Mouse (Mus musculus): ENCODE measurements around the gene Six1.

Gene Six1

DNA sequence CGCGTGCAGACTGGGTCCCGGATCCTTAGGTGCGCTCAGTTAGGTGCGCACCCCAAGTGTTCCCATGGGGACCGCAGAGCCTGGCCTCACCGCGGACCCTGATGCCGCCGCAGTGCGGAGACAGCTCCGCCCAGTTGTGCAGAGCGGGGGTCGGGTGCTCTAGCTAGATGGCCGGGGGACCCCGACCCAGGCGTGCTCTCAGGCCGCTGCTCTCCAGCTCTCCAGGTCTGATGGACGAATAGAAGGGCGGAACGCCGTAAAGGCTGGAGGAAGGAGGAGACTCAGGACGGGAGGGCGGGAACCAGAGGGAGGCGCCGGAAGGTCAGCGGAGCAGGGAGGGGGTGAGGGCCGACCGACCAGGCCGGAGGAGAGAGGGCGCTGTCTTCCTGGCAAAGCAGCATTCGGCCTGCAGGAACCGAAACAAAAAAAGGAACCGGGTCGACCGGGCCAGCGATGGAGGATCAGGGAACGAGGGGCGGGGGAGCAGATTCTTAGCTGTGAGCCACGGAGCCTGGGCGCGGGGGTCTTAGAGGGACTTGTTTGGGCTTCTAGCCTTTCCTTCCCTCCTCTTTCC is at the start of gene Six1:
TSS of gene Six1 (minus strand) at position 220 of the 574 bp plus-strand sequence.
- WGBS, result under 1% methylated on average over 42 of the region's 42 CpGs

DNA sequence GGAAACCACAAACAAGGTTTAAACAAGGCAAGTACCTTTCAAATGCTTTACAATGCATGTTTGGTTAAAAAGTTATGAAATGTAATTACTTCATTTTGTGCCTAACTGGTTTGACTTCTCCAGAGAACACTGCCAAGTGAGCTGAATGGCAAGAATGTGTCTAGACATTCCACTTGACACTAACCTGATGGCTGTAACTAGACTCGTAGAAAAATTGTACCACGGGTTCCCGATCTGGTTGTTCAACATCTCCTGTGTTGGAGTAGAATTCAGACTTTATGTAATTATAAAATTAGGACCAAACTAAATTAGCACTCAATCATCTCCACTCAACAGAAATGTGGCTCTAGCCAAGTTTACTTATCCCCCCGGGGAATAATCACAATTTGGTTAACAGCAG is 44.9 kb upstream of the Six1 start:
- WGBS, result 94% methylated on average over 4 of the region's 4 CpGs

DNA sequence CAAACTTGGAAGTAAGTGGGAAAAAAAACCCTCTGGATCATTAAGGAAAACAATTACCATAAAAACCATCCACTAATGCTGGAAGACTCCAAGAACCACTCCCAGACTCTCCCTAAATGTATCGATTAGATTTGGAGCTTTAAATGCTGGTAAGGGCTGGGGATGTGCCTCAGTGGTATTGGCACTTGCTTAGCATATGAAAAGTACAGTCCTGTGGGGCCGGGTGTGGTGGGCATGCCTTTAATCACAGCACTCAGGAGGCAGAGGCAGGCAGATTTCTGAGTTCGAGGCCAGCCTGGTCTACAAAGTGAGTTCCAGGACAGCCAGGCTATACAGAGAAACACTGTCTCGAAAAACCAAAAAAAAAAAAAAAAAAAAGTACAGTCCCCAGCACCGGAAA is 42.5 kb upstream of the Six1 start:
- WGBS, result 87% methylated on average over 5 of the region's 5 CpGs

DNA sequence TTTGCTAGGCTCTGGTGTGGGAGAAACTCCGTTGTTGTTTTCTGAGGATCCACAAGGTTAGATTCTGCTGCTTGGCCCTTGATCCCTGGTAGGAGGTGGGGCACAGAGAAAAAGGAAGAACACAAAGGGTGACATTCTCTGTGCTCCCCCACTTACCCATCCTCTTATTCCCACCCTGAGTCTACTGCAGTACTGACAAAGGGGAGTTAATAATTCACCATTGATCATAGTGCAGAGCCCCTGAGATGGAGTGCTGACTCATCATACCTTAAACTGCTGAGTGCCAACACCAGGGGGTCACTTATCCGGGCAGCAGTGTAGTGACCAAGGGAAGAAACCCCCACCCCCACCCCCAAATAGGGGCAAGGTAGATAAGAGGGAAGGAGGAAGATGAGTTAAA is 40.9 kb upstream of the Six1 start:
- WGBS, result 56% methylated on average over 2 of the region's 2 CpGs

DNA sequence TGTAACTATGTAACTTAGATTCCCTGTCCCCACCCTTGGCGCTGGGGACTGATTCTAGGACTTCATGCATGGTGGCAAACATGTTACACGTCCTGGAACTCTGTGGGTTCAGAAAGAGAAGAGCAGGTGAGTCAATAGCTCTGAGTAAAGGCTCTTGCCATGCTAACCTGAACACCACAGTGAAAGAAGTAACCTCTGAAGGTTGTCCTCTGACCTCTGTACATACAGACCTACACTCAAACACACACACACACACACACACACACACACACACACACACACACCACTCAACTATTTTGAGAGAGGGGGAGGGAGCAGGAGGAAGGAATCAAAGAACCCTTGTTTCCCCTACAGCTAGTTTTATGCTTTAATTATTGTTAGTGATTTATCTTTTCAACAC is 40.5 kb upstream of the Six1 start:
- 91% methylated on average over 2 of the region's 2 CpGs for WGBS

DNA sequence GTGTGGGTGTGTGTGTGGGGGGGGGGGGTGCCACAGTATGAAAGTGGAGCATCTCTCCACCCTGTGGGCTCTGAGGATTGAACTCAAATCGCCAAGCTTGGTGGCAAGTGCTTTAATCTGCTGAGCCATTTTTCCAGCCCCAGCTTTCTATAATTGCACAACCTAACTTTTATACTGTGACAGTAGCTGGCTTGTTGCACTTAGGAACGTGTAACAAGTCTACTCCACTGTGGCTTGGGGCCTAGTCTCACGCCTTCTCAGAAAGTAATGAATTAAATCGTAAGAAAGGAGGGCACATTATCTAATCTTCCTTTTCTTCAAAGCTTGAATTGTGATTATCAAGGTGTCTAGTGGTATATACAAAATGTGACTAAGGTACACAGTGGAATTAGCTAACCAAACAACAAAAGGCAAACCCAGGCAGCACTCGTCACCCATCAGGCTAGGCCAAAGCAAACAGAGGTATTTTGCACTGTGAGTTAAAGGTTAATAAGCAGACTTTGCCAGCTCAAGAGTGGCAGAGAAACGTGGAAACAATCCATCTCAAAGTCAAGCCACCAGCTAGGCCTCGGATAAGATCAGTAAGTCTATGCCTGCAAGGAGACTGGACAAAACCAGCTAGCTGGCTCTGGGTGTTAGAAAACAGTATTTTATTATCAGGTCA is 37.1 kb upstream of the Six1 start:
- 88% methylated on average over 7 of the region's 7 CpGs for WGBS

DNA sequence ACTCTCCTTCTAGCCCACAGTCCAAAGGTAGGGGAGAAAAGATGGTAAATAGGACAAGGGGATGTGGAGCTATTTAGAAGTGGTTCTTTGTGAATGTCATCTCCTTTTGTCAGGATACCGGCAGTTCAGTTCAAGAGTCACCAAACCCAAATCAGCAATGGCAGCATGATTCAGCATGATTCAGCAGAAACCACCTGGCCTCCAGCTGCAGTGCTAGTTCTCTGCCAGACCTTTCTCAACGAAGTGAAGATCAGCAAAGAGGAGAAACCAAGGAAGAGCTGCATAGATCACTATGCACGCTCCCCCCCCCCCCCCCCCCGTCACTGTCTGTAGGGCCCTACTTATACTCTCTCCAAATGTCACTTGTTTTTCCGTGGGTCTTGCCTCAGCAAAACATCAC is 35.2 kb upstream of the Six1 start:
- 68% methylated on average over 5 of the region's 5 CpGs for WGBS

DNA sequence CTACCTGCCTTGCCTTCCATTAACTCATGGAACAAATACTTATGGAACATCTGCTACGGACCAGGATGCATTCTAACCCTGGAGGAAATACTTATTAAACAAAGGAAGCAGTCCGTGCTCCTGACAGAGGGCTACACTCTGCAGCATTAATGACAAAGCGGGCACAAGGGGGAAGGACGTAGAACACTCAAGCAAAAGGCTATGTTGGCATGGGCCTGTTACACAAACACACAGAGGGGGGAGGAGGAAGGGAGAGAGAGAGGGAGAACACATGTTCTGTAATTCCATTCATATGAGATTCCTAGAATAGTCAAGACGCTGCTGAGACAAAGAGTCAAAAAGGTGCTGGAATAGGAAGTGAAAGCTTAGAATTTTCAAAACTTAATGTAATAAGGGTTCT is 34.8 kb upstream of the Six1 start:
- 65% methylated on average over 5 of the region's 5 CpGs for WGBS

DNA sequence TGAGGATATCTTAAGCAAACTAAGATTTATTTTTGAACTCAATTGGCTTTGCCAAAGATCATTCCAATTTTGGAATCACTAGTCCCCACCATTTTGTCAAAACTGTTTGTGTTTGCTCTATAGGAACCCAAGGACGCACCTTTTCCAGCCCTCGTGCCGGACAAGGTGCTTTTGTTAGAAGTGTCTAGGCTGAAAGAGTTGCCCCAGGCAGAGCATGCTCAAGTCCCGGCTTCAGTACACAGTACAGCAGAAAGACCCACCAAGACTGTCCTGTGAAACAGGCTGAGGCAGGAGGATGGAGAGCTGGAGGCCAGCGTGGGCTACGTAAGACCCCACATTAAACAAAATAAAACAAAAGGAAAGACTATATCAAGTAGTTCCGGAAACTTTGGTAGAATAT is 33.4 kb upstream of the Six1 start:
- 93% methylated on average over 7 of the region's 7 CpGs for WGBS

DNA sequence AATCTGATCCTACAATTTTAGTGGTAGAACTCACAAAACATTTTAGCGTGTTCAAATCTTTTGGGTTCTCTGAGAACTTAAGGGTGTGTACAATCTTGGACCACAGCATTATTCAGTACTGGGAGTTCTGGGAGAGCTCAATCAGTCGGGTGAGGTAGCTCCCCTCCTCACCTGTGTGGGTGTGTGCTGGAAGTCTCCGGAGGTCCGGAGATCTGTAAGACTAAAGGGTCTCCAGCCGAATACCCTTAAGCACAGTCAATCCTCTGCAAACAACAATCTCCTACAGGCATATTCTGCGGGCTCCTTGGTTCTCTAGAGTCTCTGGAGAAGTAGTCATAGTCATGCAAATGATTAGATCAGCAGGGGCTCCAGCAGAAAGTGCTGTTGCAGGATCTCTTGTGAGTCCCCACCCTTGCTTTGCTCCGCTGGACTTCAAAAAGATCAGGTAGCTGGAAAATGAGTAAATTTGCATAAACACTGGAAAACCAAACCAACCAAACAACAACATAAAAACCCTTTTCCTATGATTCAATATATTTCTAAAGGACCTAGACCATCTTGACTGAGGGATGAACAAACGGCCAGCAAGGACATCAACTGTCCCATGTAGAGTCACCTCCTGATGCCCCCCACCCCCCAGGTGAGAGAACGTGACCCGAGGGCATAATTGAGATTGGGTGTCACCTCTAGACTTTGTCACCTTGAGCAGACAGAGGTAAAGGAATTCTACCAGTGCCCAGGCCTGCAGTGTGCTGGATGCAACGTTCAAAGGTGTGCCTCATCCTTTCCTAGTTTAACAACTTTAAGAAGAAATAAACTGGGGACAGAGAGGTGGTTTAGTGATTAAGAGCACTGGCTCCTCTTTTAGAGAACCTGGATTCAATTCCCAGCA is 32.3 kb upstream of the Six1 start:
- 38% methylated on average over 11 of the region's 11 CpGs for WGBS

DNA sequence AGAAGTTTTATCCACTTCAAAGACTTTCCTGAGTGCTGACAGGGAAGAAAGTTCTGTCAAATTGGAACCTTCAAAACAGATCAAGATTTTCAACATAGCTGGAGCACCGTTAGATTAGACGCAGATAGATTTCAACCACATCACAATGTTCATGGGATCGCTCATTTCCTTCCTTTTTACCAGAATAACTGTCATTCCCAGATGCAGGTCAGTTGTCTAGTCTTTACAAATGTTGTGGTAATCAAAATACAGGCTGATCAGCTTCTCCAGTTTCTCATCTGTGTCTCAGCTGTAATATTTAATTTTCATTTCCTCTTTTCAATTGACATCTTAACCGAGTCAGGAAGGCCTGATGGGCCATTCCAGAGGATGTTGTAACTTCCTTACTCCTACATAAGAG is 30.1 kb upstream of the Six1 start:
- WGBS, result 89% methylated on average over 4 of the region's 4 CpGs

DNA sequence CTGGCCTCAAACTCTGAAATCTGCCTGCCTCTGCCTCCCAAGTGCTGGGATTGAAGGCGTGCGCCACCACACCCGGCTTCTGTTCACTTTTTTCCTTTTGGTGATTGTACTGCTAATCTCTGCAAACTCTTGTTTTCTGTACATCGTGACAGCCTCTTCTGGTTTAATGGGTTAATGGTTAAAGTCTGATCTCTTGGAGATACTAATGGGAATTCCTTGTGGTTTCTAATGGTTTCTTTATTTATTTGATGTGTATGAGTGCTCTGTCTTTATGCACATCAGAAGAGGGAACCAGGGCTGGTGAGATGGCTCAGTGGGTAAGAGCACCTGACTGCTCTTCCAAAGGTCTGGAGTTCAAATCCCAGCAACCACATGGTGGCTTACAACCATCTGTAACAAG is 28.1 kb upstream of the Six1 start:
- WGBS, result 98% methylated on average over 4 of the region's 4 CpGs

DNA sequence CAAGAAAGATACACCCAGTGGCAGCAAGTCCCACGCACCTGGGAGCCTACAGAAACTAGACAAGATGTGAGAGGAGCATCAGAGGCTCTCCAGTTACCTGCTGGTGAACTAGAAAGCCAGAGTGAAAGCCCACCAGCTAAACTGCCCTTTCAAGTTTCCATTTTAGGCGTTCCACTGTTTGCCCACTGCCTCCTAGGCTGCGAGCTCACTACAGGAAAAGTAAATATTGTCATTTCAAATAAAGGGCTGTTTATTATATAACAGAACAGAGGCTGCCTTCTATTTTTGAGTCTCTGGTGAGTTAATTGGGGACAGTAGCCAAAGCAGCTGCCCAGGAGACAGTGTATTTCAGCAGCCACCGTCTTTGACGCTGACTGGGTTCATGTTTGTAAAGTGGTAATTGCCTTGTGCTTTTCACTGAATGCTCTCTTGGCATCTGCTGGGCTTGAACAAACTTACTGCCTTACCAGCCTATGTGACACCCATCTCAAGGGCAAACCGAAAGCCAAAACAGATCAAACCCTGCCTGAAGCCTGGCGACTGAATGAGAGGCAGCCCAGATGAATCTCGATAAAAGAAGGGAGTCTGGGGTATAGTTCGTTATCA is 7.2 kb upstream of the Six1 start:
- WGBS, result 54% methylated on average over 9 of the region's 9 CpGs

DNA sequence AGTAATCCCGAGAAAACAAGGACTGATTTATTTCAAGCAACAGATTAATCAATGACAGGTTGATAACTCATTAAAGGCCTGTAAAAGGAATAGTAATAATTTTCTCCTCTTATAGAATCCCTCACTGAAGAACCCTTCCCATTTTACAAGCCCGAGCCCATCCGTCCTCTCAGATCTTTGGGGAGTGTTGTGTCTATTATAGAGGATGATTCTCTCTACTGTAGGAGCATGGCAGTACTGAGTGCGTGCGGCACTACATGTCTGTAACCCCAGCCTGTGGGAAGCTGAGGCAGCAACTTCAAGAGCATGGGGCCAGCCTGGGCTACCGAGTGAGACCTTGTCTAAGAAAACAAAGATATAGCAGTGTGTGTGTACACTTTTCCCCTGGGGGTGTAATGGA is 3.8 kb upstream of the Six1 start:
- 92% methylated on average over 6 of the region's 6 CpGs for WGBS

DNA sequence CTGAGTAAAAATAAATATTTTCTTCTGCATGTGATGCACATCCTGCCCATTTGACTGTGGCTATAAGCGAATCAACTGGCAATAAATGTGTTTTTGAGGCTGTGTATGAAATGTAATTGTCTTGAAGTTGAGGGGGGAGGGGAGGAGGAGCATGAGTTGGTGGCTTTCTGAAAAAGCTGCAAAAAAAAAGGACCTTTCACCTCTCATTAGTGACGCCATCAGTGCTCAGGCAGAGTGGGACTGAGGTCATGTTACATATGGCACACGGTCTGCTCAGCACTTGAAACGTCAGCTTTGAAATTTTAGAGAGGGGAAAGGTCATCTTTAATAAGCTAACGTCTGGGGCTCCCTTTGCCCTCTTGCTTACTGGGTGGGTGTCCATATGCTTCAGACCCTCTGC is 1.8 kb upstream of the Six1 start:
- WGBS, result 21% methylated on average over 5 of the region's 5 CpGs

DNA sequence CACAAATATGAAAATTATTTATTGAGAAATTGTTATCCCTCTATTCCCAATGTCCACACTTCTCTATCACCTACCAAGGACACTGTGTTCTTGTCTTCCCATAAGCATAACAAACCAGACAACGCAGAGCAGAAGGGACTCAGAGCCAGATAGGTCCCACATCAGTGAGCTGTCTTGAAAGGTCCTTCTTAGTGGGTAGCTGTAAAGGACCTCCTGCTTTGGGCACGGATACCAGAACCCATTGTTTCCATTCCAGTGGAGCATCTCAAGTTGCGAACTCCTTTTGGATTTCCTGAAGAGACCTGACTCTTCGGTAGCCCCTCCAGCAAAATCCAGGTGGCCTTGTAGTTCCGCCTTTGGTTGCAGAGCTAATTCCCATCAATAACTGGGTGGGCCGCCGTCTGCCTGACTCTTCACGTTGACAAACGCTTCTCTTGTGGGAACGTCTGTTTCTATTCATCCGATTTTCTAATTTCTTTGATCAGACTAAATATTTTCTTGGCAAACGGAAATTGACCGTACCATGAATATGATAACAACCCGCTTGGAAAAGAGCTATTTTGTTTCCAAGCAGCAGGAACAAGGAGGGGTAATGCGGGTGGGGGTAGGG is 994 bp upstream of the Six1 start:
- 20% methylated on average over 15 of the region's 15 CpGs for WGBS

DNA sequence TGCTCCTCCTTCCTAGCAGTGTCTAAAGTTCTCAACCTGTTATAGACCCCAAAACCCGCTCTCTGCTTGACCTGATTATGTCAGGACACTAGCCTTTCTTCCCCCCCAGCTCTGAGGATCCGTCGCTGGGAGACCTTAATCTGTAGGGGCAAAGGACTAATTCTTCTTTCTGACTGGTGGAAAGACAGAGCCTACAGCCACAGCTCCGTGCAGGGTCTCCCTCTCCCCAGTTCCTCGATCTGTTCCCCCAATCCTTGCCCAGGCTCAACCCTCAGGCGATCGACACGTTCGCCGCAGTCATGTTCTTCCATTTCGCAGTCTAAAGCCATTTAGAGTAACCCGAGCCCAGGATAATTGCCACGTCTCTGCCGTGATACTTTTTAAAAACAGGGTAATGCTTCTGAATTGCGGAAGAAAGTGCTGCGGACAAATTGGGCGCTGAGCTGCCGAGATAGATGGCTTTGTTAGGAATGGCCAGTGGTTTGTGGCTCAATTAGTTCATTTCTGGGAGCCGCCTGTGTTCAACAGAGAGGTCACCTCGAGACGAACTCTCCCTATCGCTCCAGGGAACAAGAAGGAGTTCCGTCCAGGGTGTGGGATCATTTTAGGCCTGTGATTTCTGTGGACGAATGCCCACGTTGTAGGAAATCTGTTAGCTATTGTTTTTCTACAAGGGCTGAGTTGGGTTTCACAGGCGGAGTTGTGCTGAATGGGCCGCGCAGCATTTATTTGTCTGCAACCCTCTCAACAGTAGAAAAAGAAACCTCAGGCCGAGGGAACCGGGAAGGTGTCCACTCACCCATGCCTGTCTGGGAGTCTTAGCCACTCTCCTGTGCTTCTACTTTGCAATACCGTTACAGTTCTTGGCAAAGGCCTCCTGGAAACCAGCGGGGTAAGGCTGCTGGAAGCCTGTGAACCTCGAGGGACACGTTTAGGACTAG is 766 bp downstream of the Six1 start:
- 14% methylated on average over 34 of the region's 34 CpGs for WGBS

DNA sequence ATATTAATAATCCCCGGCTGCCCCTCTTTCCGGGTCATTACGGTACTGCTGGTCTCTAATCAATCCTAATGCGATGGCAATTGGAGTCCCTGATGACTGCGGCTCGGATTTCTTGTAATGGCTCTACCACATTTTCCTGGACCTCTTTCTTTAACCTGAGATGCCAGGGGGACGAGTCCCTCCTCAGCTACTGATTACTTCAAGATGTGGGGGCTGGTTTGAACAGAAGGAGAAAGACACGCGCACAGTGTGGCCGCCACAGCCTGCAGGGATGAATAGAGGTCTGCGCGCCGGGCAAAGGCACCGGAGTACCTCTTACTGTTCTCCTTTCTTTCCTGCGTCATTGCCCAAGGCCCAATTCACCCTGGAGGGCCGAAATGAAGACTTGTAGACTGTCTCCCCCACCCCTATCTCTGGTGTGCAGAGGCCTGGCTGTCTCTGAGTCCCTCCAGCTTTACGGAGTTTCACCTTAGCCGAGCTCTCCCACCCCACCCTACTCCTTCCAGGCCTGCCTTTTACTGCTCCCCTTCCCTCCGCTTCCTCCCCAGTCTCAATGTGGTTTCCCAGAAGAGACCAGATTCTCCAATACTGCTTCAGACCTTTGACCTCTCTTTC is 1.5 kb downstream of the Six1 start:
- WGBS, result 9% methylated on average over 19 of the region's 19 CpGs

DNA sequence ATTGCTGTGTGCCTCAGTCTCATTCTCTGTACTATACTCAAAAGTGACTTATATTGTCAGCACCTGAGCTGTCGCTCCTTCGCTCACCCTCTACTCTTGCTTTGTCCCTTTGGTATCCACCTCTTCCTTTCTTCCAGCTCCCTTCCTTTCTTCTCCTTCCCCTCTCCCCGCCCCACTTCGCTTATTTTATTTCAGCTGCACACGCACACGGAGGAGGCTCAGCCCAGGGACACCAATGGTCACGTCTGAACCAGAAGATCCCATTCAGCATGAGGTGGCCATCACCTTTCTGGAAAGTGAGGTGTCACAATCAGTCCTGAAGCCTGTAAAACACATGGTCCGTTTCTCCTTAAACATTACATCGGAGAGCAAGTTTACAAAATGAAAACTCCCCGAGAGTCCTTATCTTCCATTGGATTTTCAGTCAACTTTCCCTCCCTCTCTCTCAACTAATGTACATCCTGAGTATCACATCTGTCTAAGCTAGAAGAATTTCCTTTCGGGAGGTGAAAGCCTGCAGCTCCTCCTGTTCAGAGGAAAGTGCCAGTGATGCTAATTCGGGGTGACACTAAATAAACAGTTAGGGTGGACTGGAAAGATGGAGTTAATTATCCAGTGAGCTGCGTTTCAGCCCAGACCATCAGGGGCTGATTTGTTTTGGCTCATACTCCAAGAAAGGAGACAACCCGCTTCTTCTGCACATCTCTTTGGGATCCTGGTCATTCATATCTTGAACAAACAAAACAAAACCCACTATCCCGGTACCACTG is 2.7 kb downstream of the Six1 start:
- WGBS, result 2% methylated on average over 15 of the region's 15 CpGs

DNA sequence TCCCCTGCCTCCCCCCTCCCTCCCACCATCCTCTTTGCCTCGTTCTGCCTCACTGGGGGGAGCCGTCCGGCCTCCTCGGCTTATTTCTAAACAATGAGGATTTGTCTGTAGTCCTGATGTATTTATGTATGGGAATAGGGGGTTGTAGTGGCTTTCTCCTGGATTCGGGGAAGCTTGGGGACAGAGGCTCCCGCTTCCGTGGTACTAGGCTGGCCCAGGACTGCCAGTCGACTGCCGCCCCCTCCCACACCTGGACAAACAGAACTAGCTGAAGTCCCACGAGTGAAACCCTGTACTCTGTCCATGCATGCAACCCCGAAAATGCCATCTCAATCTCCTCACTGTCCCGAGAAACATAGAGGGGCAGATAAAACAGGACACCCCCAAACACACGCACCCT is 3.4 kb downstream of the Six1 start:
- WGBS, result 8% methylated on average over 13 of the region's 13 CpGs
